Mouse (Mus musculus) layer of hippocampus, adult 2 months (tissue): ENCODE measurements around the gene Alkal2. TPM values are rescaled to one million over a fixed set of nuclear protein-coding genes. Genes with fewer than 3 reads are reported as not detected.

ENCODE experiments used
- DNase-seq, 2 experiments: peaks; one replicate each; pipeline ENCODE4 v3.0.0; 2022; ENCODE audit warnings: low spot score in 2 of 2
- H3K27ac ChIP-seq: fragments of 200-600 bp; 2 replicates; pipeline ENCODE4 v1.8.1; 2022
- H3K4me3 ChIP-seq: fragments of 200-600 bp; 2 replicates; pipeline ENCODE4 v1.8.1; 2022; ENCODE audit warnings: mild to moderate bottlenecking
- CTCF ChIP-seq: fragments of 200-600 bp; conservative IDR thresholded peaks from 2 replicates; pipeline ENCODE4 v1.8.1; 2022; ENCODE audit warnings: antibody characterized with exemption, mild to moderate bottlenecking, moderate library complexity
- long read RNA-seq, 2 experiments: library from polyadenylated mRNA; stranded (forward); transcript quantifications; one replicate each; pipeline ENCODE4 v2.0.0; 2021; ENCODE audit warnings: borderline mapping rate in 2 of 2
- total RNA-seq, 2 experiments: library from RNA; stranded (reverse); gene quantifications; 2 replicates each; pipeline ENCODE4 v1.2.3; 2021

Gene Alkal2
- 1 to 10 TPM; 3.2 to 4.6 TPM for total RNA-seq
- long read RNA-seq, experiment 1, transcript Alkal2-201 (5 exons, 1,509 nt), result major isoform, 5 of 5 reads
- long read RNA-seq, experiment 1, partial matches to known transcripts, result 0 of 5 reads
- long read RNA-seq, experiment 1, other reads (novel, unspliced or antisense), result 0 of 5 reads
- long read RNA-seq, experiment 2, transcript Alkal2-201 (5 exons, 1,509 nt), result major isoform, 8 of 10 reads
- long read RNA-seq, experiment 2, partial matches to known transcripts, result 1 of 10 reads
- long read RNA-seq, experiment 2, other reads (novel, unspliced or antisense), result 1 of 10 reads

GRCm38 (mm10) chr12:30883986-30884621 lies at the start of gene Alkal2:
Gene Alkal2, plus strand, starts transcription at chr12:30884322.
- no peak within 1 kb of the TSS for H3K27ac ChIP-seq
- no peak for TF ChIP-seq CTCF
- no peak for DNase-seq
- peak within 1 kb of the TSS; percentile 68 for H3K4me3 ChIP-seq

- TF ChIP-seq CTCF, result no peak
- DNase-seq, result no peak
- Histone ChIP-seq H3K4me3 (no peak overlapping the region), H3K27ac (no peak overlapping the region)
These were observed 35.6 kb upstream of the Alkal2 start for GRCm38 (mm10) chr12:30848521-30848920.

- TF ChIP-seq CTCF, result no peak
- H3K4me3 ChIP-seq, result no peak overlapping the region
- DNase-seq, result peak; percentile 72 to 75
- peak overlapping the region; percentile 66 for H3K27ac ChIP-seq
These were observed 33.2 kb upstream of the Alkal2 start for GRCm38 (mm10) chr12:30850902-30851301.

GRCm38 (mm10) chr12:30851871-30852270 lies 32.3 kb upstream of the Alkal2 start:
- H3K27ac ChIP-seq, result peak overlapping the region; percentile 65; the same call in 1 of the 2 replicates
- DNase-seq, result peak; percentile 30 to 46
- no peak overlapping the region for H3K4me3 ChIP-seq
- TF ChIP-seq CTCF, result no peak

GRCm38 (mm10) chr12:30855442-30856159 lies 28.5 kb upstream of the Alkal2 start:
- H3K4me3 ChIP-seq, result no peak overlapping the region
- TF ChIP-seq CTCF, result no peak
- no peak overlapping the region for H3K27ac ChIP-seq
- no peak for DNase-seq

GRCm38 (mm10) chr12:30856172-30856571 lies 27.9 kb upstream of the Alkal2 start:
- no peak for TF ChIP-seq CTCF
- DNase-seq, result no peak
- no peak overlapping the region for H3K27ac ChIP-seq
- no peak overlapping the region for H3K4me3 ChIP-seq

- Histone ChIP-seq H3K4me3 (no peak overlapping the region), H3K27ac (no peak overlapping the region)
- no peak for DNase-seq
- no peak for TF ChIP-seq CTCF
These were observed 19.8 kb upstream of the Alkal2 start for GRCm38 (mm10) chr12:30864347-30864746.

GRCm38 (mm10) chr12:30865781-30866180 lies 18.3 kb upstream of the Alkal2 start:
- H3K27ac ChIP-seq, result no peak overlapping the region
- H3K4me3 ChIP-seq, result no peak overlapping the region
- no peak for DNase-seq
- TF ChIP-seq CTCF, result no peak

GRCm38 (mm10) chr12:30879447-30879846 lies 4.7 kb upstream of the Alkal2 start:
- peak; percentile 27 to 35 for DNase-seq
- H3K4me3 ChIP-seq, result no peak overlapping the region
- no peak overlapping the region for H3K27ac ChIP-seq
- TF ChIP-seq CTCF, result peak; percentile 70

- TF ChIP-seq CTCF, result no peak
- DNase-seq, result no peak
- Histone ChIP-seq H3K27ac (no peak overlapping the region), H3K4me3 (peak overlapping the region; percentile 68)
These were observed 533 bp upstream of the Alkal2 start for GRCm38 (mm10) chr12:30883592-30883985.

GRCm38 (mm10) chr12:30884622-30885230 lies 604 bp downstream of the Alkal2 start:
- TF ChIP-seq CTCF, result no peak
- DNase-seq, result no peak
- no peak overlapping the region for H3K27ac ChIP-seq
- peak overlapping the region; percentile 68 for H3K4me3 ChIP-seq

GRCm38 (mm10) chr12:30885891-30886290 lies 1.8 kb downstream of the Alkal2 start:
- DNase-seq, result no peak
- no peak overlapping the region for H3K4me3 ChIP-seq
- TF ChIP-seq CTCF, result no peak
- no peak overlapping the region for H3K27ac ChIP-seq

- no peak for DNase-seq
- no peak for TF ChIP-seq CTCF
- Histone ChIP-seq H3K27ac (no peak overlapping the region), H3K4me3 (no peak overlapping the region)
These were observed 3.9 kb downstream of the Alkal2 start for GRCm38 (mm10) chr12:30888003-30888402.
